Mouse (Mus musculus) liver, postnatal 0 days (tissue): ENCODE measurements around the gene Napepld.
A peak's percentile ranks its signal among the peaks of the same experiment; 100 is the strongest.

Experiments used
- CTCF ChIP-seq: sonication (generic); IDR thresholded peaks from 2 replicates; pipeline ENCODE4 v1.5.1; 2016; ENCODE audit warnings: antibody characterized with exemption, low read depth
- EP300 ChIP-seq: IDR thresholded peaks from 2 replicates; pipeline ENCODE4 v1.6.1; 2016; ENCODE audit warnings: antibody characterized with exemption, low read depth, mild to moderate bottlenecking

GRCm38 (mm10) chr5:21658623-21659395 lies 42.4 kb downstream of the Napepld start:
- peak; percentile 86 for TF ChIP-seq CTCF
- TF ChIP-seq EP300: no peak
